Mouse (Mus musculus) kidney, postnatal 4 days (tissue): Measurements from ENCODE around the gene Wdr31.
"Not testable (repeated sequence)": the region's sequence is repeated elsewhere in the genome, so short reads cannot be mapped to it uniquely, and the experiment has no call there.

Source experiments
- DNase-seq, 2 experiments: peaks; one replicate each; pipeline ENCODE4 v3.0.0; 2021; ENCODE audit warnings: mixed read lengths in 2 of 2

Gene Wdr31

DNA sequence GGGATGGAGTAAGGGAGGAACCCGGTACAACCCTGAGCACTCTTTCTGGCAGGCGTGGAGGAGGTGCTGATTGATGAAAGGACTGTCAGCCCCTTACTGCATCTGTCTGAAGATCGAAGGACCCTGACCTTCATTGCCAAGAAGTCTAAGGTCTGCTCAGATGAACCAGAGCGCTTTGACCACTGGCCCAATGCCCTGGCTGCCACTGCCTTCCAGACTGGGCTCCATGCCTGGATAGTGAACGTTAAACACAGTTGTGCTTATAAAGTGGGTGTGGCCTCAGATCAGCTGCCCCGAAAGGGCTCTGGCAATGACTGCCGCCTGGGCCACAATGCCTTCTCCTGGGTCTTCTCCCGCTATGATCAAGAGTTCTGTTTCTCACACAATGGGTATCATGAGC is 25.2 kb upstream of the Wdr31 start:
- no peak for DNase-seq

DNA sequence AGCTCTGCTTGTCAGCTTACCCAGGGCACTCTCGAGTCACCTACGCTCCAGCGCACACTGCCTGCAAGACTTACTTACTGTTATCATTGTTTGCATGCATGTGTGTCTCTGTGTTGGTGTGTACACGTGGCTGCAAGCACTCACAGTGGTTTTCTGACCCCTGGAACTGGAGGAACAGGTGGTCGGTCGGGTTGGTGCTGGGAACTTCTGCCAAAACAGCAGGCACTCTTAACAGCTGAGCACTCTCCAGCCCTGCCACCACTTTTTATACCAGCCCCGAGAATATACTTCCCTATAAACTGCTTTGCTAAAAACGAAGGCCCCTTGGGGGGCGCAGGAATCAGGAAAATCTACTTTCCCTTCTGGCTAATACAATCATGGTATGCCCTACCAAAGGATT is 23.5 kb upstream of the Wdr31 start:
- no peak for DNase-seq

DNA sequence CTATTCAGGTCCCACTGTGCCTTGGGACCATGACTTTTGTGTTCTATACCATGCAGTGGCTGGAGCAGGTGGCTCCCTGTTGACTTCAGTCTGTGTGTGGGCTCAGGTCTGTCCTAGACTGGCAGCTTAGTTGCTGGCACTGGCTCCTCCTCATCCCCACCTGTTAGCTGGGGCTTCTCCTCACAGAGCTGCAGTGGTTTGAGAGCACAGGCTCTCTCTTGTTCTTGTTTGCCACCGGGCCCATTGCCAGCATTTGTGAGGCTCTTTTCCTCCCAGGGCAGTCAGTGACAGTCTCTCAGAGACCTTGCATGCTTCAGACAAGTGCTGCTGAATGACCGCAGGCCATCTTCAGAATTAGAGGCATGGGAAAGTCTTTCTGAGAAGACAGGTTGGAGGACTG is 22.0 kb upstream of the Wdr31 start:
- DNase-seq = no peak

DNA sequence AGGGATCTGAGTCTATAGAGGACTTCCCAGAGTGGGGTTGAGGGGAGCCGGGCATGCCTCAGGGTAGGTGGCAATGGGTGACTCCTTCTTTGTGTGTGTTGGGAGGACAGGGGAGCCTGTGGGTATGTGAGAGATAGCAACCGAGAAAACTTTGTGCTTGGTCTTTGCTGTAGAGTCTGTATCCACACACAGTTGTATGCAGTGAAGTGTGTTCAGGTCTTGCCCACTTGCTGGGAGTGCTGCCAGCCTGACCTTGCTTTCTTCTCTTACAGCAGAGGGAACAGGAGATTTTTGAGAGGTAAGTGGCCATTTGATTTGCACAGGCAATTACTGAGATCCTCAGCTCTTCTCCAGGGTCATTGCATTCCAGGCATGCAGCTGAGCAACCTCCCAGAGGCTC is 17.2 kb upstream of the Wdr31 start:
- DNase-seq = no peak

DNA sequence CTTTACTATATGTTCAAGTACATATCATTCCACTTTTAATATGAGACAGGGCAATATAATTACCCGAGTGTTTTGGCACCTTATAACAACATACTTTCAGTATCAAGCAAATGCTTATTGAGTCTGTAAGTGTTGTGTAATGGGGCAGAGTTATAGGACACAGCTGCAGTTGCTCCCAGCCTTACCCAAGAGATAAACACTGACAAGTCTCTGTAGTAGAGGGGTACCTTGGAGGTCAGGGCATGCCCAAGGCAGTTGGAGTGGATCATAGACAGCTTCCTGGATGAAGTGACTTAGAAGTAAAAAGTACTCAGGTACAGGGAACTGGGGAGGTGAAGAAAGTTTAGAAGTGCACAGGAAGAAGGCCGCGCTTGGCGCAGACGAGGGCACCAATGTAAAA is 16.5 kb upstream of the Wdr31 start:
- DNase-seq = no peak

DNA sequence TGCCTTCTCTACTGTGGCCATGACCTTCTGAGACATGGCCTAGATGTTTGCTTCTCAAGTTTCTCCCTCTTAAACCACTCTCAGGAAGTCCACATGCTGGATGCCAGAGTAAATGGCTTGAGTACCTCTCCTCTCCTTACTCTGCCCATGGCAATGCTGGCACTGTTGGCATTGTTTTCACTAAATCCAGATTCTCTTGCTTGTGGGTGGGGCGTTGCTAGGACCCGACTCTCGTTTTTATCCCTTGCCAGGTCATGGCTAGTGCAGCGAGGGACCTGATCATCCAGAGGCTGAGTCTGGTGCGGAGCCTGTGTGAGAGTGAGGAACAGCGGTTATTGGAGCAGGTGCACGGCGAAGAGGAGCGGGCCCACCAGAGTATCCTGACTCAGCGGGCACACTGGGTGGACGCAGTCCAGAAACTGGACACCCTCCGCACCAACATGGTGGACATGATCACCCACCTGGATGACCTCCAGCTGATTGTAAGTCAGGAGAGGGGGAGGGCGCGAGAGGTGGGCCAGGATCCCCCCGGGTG is 15.5 kb upstream of the Wdr31 start:
- DNase-seq = no peak

DNA sequence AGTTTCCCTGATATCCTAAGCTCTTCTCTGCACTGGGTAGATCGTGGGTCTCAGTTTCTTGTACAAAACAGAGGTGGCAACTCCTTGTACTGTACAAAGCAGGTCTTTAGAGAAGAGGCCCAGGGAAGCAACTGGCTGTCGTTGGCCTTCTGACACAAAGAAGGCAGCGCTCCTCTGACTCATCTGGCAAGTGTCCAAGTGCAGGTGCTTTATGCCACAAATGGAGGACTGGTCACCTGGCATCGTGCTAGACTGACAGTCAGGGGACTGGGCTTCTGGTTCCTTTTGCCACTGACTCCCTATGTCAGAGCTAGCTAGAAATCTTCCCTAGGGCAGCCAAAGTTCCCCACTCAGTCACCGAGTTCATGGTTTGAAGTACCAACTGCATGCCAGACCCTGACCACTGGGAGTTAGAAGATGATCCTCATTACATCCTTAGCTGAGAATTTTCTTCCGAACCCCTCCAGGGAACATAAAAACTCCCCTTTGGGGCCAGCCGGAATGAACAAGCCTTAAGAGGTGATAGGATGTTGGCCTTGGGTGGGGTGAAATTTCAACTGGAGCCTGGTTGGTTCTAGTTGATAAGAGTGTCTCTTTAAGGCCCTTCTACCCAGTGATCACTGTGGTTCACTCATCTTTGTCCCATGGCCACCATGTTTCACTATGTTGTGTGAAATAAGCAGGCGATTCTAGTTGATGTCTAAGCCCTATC is 14.9 kb upstream of the Wdr31 start:
- peak in 1 of 2 experiments; percentile 27 for DNase-seq

DNA sequence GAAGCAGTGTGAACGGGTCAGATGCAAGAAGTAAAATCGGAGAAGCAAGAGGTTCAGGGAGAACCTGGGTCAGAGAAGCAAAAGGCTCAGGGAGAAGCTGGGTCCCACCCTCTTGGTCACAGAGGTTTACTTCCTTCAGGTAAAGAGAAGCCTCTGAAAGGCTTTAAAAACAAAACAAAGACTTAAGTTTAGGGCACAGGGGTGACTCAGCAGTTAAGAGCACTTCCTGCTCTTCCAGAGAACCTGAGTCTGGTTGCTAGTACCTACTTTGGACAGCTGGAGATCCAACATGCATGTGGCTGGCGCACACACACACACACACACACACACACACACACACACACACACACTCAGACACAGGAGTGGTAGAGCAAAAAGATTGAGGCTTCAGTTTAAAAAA is 14.2 kb upstream of the Wdr31 start:
- no peak for DNase-seq

DNA sequence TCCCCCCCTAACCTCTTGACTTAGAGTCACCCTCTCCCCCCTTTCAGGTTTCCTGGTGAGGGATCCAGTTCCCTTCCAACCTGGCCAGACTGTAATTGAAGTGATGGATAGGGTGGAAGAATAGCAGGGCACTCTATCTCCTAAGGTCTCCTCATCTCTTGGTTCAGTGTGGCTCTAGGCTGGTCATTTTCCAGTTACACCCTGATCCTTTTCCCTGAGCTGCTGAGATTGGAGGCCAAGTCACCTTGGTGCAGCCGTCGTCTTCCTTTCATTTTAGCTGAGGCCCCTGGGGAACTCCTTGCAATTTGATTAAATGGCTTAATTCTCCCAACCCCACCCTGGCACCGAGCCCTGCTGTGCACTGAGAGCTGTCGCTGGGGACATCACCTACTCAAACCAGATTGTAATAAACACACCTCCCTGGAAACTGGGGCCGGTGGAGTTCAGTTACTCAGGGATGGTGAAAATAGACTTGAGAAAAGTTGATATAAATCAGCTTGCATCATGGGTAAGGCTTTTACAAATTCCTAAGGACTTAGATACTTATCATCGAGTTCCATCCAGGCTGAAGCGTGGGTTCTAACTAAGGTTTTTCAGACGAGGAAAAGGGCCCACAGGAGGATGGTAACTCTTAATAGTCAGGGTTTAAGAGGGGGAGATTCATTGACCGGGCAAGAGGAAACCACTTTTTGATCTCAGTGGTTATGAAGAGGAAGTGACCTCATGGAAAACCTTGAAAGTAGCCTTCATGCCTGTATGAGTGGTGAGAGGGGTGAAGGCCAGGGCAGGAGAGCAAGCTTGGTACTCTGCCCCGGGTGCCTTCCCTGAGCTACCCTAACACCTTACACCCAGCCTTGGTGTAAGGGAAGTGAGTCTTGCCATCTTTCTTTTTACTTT is 10.3 kb upstream of the Wdr31 start:
- DNase-seq = peak in 1 of 2 experiments; percentile 41

DNA sequence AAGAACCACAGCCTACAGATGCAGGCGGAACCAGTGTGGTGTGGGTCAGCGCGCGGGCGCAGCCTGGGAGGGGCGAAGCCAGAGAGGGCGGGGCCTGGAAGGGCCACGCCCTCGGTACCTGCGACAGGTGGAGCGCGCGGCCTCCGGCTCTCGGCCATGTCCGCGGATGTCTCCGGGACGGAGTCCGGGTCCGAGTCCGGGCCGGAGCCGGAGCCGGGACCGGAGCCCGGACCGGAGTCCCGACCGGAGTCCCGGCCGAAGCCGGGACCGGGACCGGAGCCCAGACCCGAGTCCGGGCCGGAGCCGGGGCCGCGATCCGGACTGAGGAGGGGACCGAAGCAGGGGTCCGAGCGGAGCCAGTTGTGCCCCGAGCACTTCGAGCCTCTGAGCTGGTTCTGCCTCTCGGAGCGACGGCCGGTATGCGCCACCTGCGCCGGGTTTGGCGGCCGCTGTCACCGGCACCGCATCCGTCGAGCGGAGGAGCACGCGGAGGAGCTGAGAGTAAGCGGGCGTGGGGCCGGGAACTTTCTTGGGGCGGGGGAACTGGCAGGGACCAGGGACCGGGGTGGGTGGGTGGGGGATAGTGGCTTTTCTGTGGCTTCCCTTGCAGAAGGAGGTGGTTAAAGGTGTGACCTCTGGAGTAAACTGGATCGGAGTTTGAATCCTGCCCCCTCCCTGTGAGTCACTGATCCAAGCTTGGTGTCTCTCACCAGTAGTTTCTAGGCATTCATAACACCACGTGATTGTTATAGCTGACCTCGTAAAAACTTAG is 9.4 kb upstream of the Wdr31 start, which contains the start of gene Bspry:
TSS of gene Bspry (plus strand) at position 117 of the 772 bp plus-strand sequence.
- peak; percentile 70 to 85 for DNase-seq

DNA sequence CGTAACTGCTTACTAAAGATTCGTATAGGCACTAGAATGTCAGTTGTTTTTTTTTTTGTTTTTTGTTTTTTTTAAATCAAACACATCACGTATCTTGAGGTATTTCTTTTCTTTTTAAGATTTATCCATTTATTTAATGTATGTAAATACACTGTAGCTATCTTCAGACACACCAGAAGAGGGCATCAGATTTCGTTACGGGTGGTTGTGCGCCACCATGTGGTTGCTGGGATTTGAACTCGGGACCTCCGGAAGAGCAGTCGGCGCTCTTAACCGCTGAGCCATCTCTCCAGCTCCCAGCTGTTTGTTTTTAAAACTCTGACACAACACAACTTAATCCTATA is 8.9 kb upstream of the Wdr31 start:
- not testable (repeated sequence) for DNase-seq

DNA sequence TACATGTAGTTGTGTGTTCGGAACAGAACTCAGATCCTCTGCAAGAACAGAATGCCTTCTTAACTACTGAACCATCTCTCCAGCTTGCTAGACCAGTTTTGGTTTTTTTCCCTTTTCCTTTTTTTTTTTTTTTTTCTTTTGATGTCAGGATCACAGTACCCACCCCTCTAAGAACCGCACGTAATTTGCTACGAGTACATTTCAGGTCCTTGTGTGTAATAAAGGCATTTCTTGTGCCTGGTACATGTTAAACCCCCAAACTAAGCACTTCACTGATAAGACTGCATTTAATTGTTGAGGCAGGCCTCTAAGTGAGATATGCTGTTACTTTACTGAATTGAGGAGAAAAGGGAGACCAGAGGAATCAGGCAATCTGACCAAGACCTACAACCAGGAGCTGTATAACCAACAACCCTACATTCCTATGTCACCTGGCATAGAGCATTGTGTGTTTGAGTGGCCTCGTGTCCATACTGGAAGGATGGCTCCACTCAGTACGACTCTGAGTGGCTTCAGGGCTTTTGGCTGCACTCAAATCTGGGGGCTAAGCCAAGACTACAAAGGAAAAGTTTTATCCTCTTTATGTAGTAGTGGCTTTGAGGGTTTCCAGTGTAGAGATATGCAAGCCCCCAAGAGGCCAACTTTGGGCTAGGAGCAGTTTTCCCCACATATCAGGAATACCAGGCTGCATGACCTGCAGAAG is 7.0 kb upstream of the Wdr31 start:
- DNase-seq = no peak

DNA sequence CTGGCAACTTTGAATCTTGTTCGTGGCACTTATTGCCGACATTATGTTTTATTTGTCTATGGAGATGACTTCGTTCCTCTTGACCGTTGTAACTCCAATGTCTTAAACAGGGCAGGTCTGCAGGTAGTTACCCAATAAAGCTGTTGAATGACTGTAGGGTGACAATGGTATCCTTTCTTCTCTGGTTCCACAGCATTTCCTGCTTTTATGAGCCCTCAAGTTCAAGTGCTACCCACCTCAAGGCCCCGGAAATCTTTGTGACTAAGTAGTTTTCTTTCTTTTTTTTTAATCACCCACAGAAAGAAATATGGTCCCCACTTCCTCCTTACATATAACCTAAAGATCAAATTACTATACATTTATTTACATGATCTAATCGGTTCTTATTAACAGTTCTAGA is 5.1 kb upstream of the Wdr31 start:
- no peak for DNase-seq

DNA sequence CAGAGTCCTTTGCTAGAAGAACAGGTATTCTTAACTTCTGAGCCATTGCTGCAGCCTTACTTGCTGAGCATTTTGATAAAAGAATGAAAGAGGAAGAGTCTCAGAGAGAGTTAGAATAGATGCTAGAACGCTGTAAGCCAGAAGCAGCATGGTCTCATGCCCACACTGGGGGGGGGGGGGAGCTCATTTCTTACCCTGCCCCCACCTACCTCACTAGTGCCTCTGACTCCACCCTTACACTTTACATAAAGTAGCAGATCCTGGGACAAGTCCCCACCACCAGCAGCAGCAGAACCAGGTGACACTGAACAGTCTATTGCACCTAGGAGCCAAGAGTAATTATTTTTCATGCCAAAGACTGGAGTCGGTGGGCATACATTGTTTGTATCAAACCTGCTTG is 4.4 kb upstream of the Wdr31 start:
- DNase-seq = no peak

DNA sequence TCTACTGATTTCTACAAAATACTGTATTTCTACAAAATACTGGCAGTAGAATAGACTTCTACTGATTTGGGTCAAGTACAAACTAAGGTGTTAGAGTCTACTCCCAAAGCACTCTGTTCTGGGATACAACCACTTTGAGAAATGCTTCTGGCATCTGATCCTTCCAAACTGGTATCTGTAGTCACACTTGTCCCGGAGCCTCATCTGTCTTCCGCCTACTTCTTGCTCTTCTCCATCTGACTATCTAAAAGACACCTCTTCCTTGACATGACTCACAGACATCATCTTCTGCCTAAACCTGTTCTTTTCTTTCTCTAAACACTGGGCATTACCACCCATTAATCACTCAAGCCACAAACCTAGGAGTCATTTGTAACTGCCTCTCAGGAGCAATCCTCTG is 1.4 kb upstream of the Wdr31 start:
- DNase-seq = no peak

DNA sequence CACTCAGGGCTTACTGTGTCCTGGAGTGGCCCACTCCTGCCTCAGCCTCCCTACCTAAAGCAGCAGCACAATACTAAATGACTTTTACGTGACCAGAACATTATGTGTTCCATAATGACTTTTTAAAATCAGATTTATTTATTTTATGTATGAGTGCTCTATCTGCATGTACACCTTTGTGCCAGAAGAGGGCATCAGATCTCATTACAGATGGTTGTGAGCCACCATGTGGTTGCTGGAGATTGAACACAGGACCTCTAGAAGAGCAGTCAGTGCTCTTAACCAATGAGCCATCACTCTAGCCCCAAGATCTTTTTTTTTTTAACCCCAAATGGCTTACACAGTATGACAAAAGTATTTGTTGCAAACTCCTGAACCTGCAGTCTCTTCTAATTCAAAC is 2.5 kb downstream of the Wdr31 start:
- no peak for DNase-seq

DNA sequence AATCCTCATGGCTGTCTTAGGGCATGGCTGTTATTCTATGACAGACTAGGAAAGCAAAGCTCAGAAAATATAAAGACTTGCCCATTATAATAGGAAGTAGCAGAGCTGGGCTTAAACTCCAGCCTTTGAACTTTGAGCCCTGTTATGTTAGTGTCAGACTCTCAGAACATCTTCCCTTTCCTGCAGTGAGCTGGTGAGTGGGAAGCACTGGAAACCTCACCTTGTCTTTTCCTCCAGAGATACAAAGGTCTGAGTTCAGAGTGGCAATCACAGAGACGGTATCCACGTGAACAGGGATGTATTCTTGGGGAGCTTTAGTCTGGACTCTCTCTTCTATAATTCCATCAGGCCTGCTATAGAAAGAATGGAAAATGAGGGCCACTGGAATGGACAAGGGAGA is 7.6 kb downstream of the Wdr31 start:
- DNase-seq = no peak

DNA sequence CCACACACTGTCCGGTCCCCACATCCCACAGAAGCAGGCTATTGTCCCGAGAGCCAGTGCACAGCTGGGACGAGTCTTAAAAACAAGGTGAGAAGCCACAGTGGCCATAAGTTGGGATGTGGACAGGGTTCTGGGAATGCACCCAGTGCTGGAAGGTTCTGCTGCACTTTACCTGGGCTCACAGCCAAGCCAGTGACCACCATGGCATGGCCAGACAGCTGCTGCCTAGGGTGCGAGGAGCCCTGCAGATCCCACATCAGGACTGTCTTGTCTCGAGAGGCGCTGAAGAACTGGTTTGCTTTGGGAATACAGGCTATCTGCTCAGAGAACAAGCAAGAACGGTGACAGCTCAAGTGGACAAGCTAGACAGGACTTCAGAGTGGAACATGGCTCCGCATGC is 10.3 kb downstream of the Wdr31 start:
- DNase-seq = no peak

DNA sequence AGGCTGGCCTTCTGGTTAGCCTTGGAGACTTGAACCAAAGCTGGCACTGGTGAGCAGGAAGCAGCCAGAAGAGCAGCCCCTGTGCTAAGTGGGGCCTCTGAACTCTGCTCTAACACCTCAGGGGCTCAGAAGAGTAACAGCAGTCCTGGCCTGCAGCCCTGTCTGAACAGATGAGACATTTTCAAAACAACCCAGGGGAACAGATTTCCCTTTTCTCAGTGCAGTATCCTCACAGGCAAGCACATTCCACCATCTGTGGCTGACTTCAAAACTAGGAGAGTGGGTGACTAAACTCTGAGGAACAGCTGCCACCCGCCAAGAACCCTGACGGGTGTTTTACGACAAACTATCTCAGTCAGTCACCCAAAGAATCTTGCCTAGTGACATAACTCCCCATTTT is 11.6 kb downstream of the Wdr31 start:
- no peak for DNase-seq

DNA sequence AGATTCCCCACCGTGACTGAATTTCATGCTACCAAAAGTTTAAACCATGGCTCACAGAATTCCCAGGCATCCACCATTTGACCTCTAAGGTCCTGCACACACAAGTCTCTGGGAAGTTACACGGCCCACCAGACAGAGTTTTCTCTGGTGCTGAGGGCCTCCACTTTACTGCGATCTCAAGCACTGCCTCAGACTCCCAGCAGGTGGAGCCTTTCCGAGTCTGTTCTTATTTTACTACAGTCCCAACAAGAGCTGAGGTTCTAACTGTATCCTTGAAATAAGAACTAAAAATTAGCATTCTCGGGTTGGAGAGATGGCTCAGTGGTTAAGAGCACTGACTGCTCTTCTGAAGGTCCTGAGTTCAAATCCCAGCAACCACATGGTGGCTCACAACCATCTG is 15.7 kb downstream of the Wdr31 start:
- peak; percentile 69 to 72 for DNase-seq

DNA sequence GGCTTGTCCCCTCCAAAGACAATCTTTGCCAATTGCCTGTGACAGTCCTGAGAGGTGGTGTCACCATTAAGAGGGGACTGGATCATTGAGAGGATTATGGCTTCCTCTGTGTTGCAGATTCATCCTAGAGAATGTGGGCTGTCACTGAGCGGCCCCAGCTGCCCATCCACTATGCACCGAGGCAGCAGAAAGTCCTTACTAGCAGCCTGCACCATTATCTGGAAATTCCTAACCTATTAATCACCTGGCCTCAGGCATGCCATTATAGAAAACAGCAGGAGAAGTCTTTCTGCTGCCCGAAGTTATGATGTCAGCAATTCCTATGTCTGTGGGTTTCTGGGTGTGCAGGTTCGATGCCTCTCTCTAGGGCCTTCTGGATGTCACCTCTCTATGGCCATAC is 29.7 kb downstream of the Wdr31 start:
- no peak for DNase-seq

DNA sequence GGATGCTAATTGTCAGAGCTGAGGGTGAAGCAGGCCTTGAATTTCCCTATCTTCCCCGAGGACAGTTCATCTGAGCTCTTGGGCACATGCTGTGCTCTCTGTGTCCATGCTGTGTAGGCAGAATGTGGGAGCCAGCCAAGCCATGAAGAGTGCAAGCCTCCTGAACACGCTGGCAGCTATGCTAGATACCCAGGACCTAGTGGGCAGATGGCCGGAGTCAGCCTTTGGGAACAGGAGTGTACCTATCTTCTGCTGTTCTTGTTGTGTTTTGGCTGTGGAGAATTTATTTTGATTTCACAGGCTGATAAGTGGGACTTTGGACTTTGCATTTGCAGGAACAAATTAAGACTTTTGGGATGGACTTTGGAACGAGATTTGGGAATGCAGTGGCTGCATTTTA is 30.2 kb downstream of the Wdr31 start:
- DNase-seq = no peak

DNA sequence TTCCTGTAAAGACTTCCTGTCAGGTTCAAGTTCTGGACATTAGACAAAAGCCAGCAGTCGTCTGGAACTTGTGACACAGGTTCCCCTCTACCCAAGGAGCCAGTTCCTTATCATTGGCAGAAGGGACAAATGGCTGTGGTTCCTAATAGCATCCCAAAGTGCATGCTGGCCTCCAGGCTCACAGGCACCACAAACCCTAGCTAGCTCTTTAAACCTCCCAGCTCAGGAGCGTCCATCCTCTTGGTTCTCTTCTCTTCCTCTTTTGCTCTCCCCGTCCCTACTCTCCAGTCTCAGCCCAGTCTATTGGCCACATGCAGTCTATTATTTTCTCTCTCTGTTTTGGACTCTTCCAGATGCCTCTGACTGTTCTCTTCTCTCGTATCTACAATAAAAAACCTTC is 30.9 kb downstream of the Wdr31 start:
- DNase-seq = no peak
